Mouse (Mus musculus) bone marrow, adult 2 months (tissue): Measurements from ENCODE around the gene Tmem62.
"Not testable (repeated sequence)": the region's sequence is repeated elsewhere in the genome, so short reads cannot be mapped to it uniquely, and the experiment has no call there.

Experiments
- CTCF ChIP-seq: fragments of 200-500 bp; IDR thresholded peaks from 2 replicates; pipeline ENCODE4 v1.5.1; 2011; ENCODE audit warnings: low read length, control low read depth; ENCODE audit not compliant: control insufficient read depth, insufficient read depth
- POLR2A ChIP-seq: fragments of 200-500 bp; IDR thresholded peaks from 2 replicates; pipeline ENCODE4 v1.6.1; 2011; ENCODE audit warnings: low read depth, mild to moderate bottlenecking, control low read depth, low read length, borderline replicate concordance; ENCODE audit not compliant: control insufficient read depth

DNA sequence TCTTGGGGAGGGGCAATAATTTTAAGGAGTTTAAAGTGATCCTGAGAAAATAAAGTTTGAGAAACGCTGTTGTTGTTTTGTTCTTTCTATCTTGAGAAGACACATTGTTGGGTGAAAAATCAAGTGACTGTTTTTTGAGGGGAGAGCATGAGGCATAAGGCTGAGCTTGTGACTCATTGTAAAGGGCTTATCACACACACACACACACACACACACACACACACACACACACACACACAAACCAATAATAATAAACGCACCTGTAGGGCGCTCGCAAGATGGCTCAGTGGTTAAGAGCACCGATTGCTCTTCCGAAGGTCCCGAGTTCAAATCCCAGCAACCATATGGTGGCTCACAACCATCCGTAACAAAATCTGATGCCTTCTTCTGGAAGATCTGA is 4.6 kb upstream of the Tmem62 start:
- not testable (repeated sequence) for TF ChIP-seq POLR2A, CTCF
